Mouse (Mus musculus) neural tube, embryonic 12.5 days (tissue): ENCODE results near the gene Phyh. TPM values are rescaled to one million over a fixed set of nuclear protein-coding genes. Genes with fewer than 3 reads are reported as not detected.
A peak's percentile ranks its signal among the peaks of the same experiment; 100 is the strongest.

Experiments used
- ATAC-seq: fragments of 200-750 bp; cut with Nextera tagmentation; 2 replicates; pipeline ENCODE4 v1.8.0; 2017; ENCODE audit warnings: low read depth, mild to moderate bottlenecking, moderate TSS enrichment, moderate library complexity; ENCODE audit not compliant: low FRiP score
- H3K27ac ChIP-seq: fragments of 300-500 bp; sonication (generic); 2 replicates; pipeline ENCODE4 v1.5.1; 2016
- H3K27me3 ChIP-seq: fragments of 300-500 bp; sonication (generic); replicated peaks from 2 replicates; pipeline ENCODE4 v1.6.1; 2016; ENCODE audit warnings: mild to moderate bottlenecking
- H3K36me3 ChIP-seq: fragments of 300-500 bp; sonication (generic); 2 replicates; pipeline ENCODE4 v1.6.1; 2016; ENCODE audit warnings: mild to moderate bottlenecking
- H3K4me1 ChIP-seq: fragments of 300-500 bp; sonication (generic); 2 replicates; pipeline ENCODE4 v1.6.1; 2016
- H3K4me2 ChIP-seq: fragments of 300-500 bp; sonication (generic); replicated peaks from 2 replicates; pipeline ENCODE4 v1.6.1; 2016; ENCODE audit warnings: mild to moderate bottlenecking
- H3K4me3 ChIP-seq: fragments of 300-500 bp; sonication (generic); 2 replicates; pipeline ENCODE4 v1.5.1; 2016
- H3K9ac ChIP-seq: fragments of 300-500 bp; sonication (generic); 2 replicates; pipeline ENCODE4 v1.6.1; 2016; ENCODE audit warnings: mild to moderate bottlenecking
- H3K9me3 ChIP-seq: fragments of 300-500 bp; sonication (generic); 2 replicates; pipeline ENCODE4 v1.6.1; 2016; ENCODE audit warnings: mild to moderate bottlenecking
- WGBS: fragments of 180-500 bp; shearing (Covaris S2); methylation state at CpG from one replicate; pipeline ENCODE4 v1.1.7; 2016; 5-methylcytosine and 5-hydroxymethylcytosine counted together
- polyA plus RNA-seq: library from polyadenylated mRNA; unstranded; fragments of >200 nt; fragmentation: Nextera tagmentation; extraction: Ambion mirVana; gene quantifications from 2 replicates; pipeline ENCODE4 v1.2.1, GENCODE M21; 2016

The Phyh gene
- polyA plus RNA-seq, result 41.6 and 46.1 TPM in 2 replicates

DNA sequence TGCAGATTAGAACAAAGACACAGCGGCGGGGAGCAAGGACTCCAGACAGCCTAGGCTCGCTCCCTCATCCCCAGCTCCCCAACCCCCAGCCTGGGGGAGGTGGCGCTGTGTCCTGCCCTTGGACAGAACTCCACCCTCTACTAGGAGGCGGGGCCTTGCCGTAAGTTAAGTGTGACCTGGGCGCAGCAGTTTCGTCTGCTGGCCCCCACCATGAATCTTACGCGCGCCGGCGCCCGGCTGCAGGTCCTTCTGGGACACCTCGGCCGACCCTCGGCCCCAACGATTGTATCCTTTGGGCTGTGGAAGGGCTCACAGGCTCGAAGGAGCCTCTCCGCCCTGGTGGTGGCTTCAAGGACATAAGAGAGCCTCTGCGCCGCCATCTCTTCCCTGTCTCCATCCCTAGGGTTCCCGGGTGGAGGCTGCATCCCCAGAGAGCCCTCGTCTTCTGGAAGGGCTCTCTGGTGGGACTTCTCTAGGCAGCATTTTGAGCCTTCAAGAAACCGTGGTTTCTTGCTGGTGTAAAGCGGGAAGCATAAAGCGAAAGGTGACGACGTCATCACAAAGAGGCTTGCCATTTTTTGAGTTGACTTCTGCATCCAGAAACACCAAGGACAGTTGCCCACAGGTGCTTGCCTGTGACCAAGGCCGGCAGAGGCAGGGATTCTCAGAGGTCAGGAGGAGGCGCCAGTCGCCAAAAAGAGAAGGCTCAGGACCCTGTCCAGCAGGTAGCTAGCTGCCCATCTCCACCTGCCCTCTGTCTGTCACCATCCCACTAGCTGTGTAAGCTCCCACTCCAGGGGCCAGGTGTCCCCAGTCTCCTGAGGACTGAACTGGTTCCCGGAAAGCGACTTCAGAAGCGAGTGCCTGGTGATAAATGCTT, at the start of gene Phyh:
Gene Phyh, plus strand, starts transcription at position 160 of the 880 bp plus-strand sequence.
- ATAC-seq, result peak; percentile 94
- Histone ChIP-seq H3K4me1 (peaks cover 15% of the 10 kb centered on the region), H3K27ac (0 out of 2 replicates have a peak within 1 kb of the TSS, but pooled peaks have one; percentile 27), H3K4me3 (peak within 1 kb of the TSS; percentile 56), H3K36me3 (no peaks in the 10 kb centered on the region), H3K9ac (peak within 1 kb of the TSS; percentile 69), H3K27me3 (no peaks in the 10 kb centered on the region), H3K4me2 (peak within 1 kb of the TSS; percentile 83), H3K9me3 (no peaks in the 10 kb centered on the region)
- 6% methylated on average over 35 of the region's 35 CpGs for WGBS

DNA sequence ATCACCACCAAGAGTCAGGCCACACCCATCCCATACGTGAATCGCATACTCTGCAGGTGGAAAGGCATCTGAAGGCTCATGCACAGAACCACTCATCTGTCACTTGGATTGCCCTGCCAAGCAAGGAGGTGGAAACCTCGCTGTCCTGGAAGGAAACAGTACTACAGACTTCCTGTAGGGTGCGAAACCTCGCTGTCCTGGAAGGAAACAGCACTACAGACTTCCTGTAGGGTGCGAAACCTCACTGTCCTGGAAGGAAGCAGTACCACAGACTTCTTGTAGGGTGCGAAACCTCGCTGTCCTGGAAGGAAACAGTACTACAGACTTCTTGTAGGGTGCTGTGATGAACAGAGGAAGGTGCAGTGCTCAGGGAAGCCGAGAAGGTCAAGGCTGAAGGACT, 46.1 kb upstream of the Phyh start:
- Histone ChIP-seq H3K9ac (no peak overlapping the region), H3K27ac (no peak overlapping the region), H3K4me3 (no peak overlapping the region), H3K4me1 (no peaks in the 10 kb centered on the region), H3K36me3 (no peaks in the 10 kb centered on the region), H3K4me2 (no peak overlapping the region), H3K27me3 (no peaks in the 10 kb centered on the region), H3K9me3 (no peaks in the 10 kb centered on the region)
- 83% methylated on average over 9 of the region's 9 CpGs for WGBS
- no peak for ATAC-seq

DNA sequence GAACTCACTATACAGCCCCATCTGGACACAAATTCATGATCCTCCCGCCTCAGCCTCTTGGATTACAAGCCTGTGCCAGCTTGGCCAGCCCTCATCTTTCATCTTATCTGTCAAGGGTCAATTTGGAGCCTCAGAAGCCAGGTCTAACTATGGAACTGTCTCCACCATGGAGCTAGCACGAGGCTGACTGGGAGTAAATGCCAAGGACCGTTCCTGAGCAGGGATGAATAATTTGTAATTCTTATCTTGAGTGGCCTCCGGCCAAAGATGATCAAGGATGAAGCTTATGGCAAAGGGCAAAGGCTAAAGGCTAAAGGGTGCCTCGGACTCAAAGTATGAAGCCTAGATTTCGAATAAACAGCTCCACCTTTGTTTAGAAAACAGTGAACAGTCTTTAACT, 45.5 kb upstream of the Phyh start:
- ATAC-seq, result no peak
- no peak overlapping the region for H3K4me2 ChIP-seq
- H3K27ac ChIP-seq, result no peak overlapping the region
- H3K27me3 ChIP-seq, result no peaks in the 10 kb centered on the region
- H3K9ac ChIP-seq, result no peak overlapping the region
- no peaks in the 10 kb centered on the region for H3K4me1 ChIP-seq
- no peak overlapping the region for H3K4me3 ChIP-seq
- no peaks in the 10 kb centered on the region for H3K36me3 ChIP-seq
- no peaks in the 10 kb centered on the region for H3K9me3 ChIP-seq
- 77% methylated on average over 6 of the region's 6 CpGs for WGBS

DNA sequence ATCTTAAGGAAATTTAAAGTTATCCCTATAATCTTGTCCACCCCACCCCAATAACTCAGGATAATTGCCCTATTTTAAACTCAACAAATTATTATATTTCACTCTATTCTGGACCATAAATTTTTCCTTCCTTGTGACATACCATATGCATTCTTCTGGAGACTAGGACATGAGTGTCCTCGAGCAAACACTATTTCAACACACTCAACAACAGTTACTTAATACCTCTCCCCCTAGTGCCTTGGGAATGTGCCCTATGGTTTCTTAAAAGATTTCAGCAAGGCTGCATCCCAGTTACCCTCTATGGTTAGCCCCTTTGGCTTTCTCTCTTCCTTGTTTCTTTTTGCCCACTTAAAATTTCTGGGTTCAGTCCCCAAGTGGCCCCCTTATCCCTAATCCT, 43.7 kb upstream of the Phyh start:
- ATAC-seq, result no peak
- no peaks in the 10 kb centered on the region for H3K9me3 ChIP-seq
- WGBS, result 62% methylated on average over 1 of the region's 1 CpGs
- H3K4me3 ChIP-seq, result no peak overlapping the region
- no peak overlapping the region for H3K4me2 ChIP-seq
- H3K36me3 ChIP-seq, result no peaks in the 10 kb centered on the region
- no peak overlapping the region for H3K27ac ChIP-seq
- H3K9ac ChIP-seq, result no peak overlapping the region
- no peaks in the 10 kb centered on the region for H3K27me3 ChIP-seq
- H3K4me1 ChIP-seq, result no peaks in the 10 kb centered on the region

DNA sequence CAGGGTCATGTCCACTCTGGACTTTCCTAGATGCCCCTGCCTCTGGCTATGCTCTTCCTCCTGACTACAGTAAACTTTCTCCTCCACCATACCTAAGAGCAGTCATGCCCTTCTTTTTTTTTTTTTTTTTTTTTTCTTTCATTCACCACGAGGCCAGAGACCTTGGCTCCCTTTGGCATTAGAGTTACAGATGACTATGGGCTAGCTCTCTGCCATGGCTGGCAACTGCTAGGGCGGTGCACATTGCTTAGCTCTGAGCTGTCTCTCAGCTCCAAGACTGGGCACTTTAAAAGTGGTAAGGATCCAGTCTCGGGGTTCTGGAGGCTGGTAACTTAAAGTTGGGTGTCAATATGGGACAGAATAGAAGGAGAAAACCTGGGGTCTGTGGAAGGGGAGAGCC, 42.7 kb upstream of the Phyh start:
- Histone ChIP-seq H3K9ac (no peak overlapping the region), H3K27ac (no peak overlapping the region), H3K27me3 (no peaks in the 10 kb centered on the region), H3K4me2 (no peak overlapping the region), H3K9me3 (no peaks in the 10 kb centered on the region), H3K4me3 (no peak overlapping the region), H3K4me1 (peaks cover 6% of the 10 kb centered on the region; the same call in 1 of the 2 replicates), H3K36me3 (no peaks in the 10 kb centered on the region)
- ATAC-seq, result no peak
- 71% methylated on average over 3 of the region's 3 CpGs for WGBS

GRCm38 (mm10) chr2:4880737-4881349, 38.0 kb upstream of the Phyh start:
- H3K4me2 ChIP-seq, result peak overlapping the region; percentile 74
- H3K4me3 ChIP-seq, result peak overlapping the region; percentile 95
- H3K27ac ChIP-seq, result peak overlapping the region; percentile 100
- WGBS, result 3% methylated on average over 20 of the region's 20 CpGs
- H3K9ac ChIP-seq, result peak overlapping the region; percentile 99
- H3K36me3 ChIP-seq, result peaks cover 7% of the 10 kb centered on the region; the same call in 1 of the 2 replicates
- peak; percentile 42 for ATAC-seq
- H3K4me1 ChIP-seq, result peaks cover 16% of the 10 kb centered on the region
- no peaks in the 10 kb centered on the region for H3K27me3 ChIP-seq
- no peaks in the 10 kb centered on the region for H3K9me3 ChIP-seq

- peaks cover 16% of the 10 kb centered on the region for H3K4me1 ChIP-seq
- H3K9ac ChIP-seq, result peak within 1 kb of the TSS; percentile 99
- H3K36me3 ChIP-seq, result peaks cover 14% of the 10 kb centered on the region
- WGBS, result under 1% methylated on average over 112 of the region's 115 CpGs
- H3K4me3 ChIP-seq, result peak within 1 kb of the TSS; percentile 95
- ATAC-seq, result peak; percentile 76
- H3K27ac ChIP-seq, result peak within 1 kb of the TSS; percentile 100
- H3K4me2 ChIP-seq, result peak within 1 kb of the TSS; percentile 74
- no peaks in the 10 kb centered on the region for H3K9me3 ChIP-seq
- H3K27me3 ChIP-seq, result no peaks in the 10 kb centered on the region
Measured at GRCm38 (mm10) chr2:4881350-4882248, 37.2 kb upstream of the Phyh start, which contains the start of gene Sephs1. Gene Sephs1 (plus strand): TSS chr2:4881564.

- Histone ChIP-seq H3K27me3 (no peaks in the 10 kb centered on the region), H3K4me1 (peaks cover 16% of the 10 kb centered on the region), H3K4me3 (peak overlapping the region; percentile 95), H3K4me2 (peak overlapping the region; percentile 74), H3K27ac (peak overlapping the region; percentile 100), H3K9me3 (no peaks in the 10 kb centered on the region), H3K9ac (peak overlapping the region; percentile 99), H3K36me3 (peaks cover 22% of the 10 kb centered on the region)
- ATAC-seq, result peak; percentile 73
- under 1% methylated on average over 63 of the region's 63 CpGs for WGBS
Measured at GRCm38 (mm10) chr2:4882249-4882791, 36.5 kb upstream of the Phyh start.

DNA sequence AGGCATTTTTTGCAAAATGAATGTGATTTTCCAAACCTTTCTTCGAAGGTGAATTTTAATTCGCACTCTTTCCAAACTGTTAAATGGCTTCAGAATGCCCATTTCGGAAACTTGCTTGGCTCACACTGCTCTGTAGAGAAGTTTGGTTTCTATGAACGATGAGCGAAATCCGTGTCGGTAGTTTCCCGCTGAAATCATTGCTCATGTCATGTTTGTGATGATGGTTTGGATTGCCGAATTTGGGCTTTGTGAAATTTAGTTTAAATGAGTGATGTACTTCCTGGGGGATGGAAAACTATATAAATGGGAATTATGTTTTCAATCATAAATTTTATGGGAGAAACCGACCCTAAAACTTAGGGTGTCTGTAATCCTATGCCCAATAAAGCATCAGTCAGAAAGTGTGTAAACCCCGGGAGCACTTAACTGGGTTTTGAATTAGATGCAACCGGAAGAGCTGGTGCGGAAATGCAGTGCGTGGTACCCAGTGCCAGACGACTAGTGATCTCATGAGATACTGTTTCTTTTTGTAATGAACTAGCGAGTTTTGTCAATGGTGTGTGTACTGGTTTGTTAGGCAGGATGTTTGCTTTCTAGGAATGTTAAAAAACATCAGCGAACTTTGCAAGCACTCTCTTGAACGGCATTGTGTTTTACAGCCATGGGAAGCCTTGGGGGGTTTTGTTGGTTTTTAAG, 35.7 kb upstream of the Phyh start:
- WGBS, result under 1% methylated on average over 18 of the region's 18 CpGs
- peak overlapping the region; percentile 95 for H3K4me3 ChIP-seq
- H3K4me2 ChIP-seq, result peak overlapping the region; percentile 74
- no peaks in the 10 kb centered on the region for H3K9me3 ChIP-seq
- no peak for ATAC-seq
- no peak overlapping the region for H3K27ac ChIP-seq
- no peaks in the 10 kb centered on the region for H3K27me3 ChIP-seq
- peaks cover 16% of the 10 kb centered on the region for H3K4me1 ChIP-seq
- peaks cover 29% of the 10 kb centered on the region for H3K36me3 ChIP-seq
- H3K9ac ChIP-seq, result peak overlapping the region; percentile 99

- Histone ChIP-seq H3K27me3 (no peaks in the 10 kb centered on the region), H3K4me3 (no peak overlapping the region), H3K9ac (no peak overlapping the region), H3K36me3 (peaks cover 65% of the 10 kb centered on the region), H3K9me3 (no peaks in the 10 kb centered on the region), H3K4me1 (peaks cover 10% of the 10 kb centered on the region), H3K27ac (no peak overlapping the region), H3K4me2 (no peak overlapping the region)
- no peak for ATAC-seq
- WGBS, result 93% methylated on average over 6 of the region's 6 CpGs
Measured at GRCm38 (mm10) chr2:4886896-4887295, 31.9 kb upstream of the Phyh start.

DNA sequence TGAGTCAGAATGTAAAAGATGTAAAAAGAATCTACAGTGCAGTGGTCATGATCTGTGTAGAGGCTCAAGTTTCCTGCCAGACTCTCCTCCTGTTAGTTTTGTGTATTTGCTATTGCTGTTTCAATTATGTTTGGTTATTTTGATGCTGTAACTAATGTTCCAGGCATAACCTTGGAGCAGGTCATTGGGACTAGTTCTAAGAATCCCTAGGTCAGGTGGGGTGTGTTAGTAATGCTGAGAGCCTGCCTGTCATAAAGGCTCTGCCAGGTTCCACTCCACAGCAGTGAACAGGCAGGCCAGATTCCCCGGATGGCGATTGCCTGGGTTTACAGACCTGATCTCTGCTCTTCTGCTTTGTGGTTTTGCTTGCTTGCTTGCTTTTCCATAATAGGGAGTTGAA, 23.2 kb upstream of the Phyh start:
- 94% methylated on average over 2 of the region's 2 CpGs for WGBS
- Histone ChIP-seq H3K4me1 (no peaks in the 10 kb centered on the region), H3K27ac (no peak overlapping the region), H3K4me2 (no peak overlapping the region), H3K9me3 (no peaks in the 10 kb centered on the region), H3K36me3 (peaks cover 80% of the 10 kb centered on the region), H3K9ac (no peak overlapping the region), H3K27me3 (no peaks in the 10 kb centered on the region), H3K4me3 (no peak overlapping the region)
- ATAC-seq, result no peak
